19 mouse cellular contexts compared by ENCODE assay signal in the genomic region with DNA sequence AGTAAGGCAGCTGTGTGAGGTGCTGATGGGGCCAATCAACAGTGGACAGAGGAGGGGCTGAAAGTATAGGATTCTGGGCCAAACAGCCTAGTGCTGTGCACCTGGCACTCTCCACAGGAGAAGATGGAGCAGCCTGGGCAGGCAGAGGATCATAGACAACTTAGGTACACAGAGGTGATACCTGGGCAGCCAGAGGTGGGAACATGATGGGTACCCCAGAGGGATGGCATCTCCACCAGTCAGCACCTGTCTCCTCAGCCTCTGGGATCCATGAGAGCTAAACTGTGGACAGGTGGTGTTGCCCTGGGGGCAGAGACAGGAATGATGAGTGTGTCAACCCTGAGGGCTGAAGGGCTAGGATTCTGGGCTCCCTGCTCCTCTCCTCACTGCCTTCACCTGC. TPM values are rescaled to one million over a fixed set of nuclear protein-coding genes. Genes with fewer than 3 reads are reported as not detected.
DNase-seq lines count a peak whose midpoint lies in the region; ATAC-seq and TF ChIP-seq lines count a peak whose summit lies in the region.
"Had no signal": no experiment of that assay in that cellular context is flagged by ENCODE, and none has a peak within 500 bp of the region (broad histone marks: within the 10 kb centered on the region; RNA-seq: fewer than 3 reads in every experiment).

No protein-coding gene starts in this region.

- peak; percentile 33 for DNase-seq in midbrain, embryonic 11.5 days (ENCODE audit: low spot score, missing footprints)
- DNase-seq in midbrain, embryonic 10.5 days (ENCODE audit: low spot score), result no peak
- DNase-seq in spleen, adult 2 months (ENCODE audit: low read depth in 1 of 2, low spot score in 2 of 2), result no peak
- DNase-seq in spleen, postnatal 14 days (ENCODE audit: low spot score in 2 of 2), result no peak
- peak; percentile 11 for DNase-seq in thymus, postnatal 4 days
- DNase-seq in thymus, postnatal 0 days (ENCODE audit: low spot score), result no peak
- no peak for DNase-seq in ovary, postnatal 14 days (ENCODE audit: low spot score)
- DNase-seq: adrenal gland, adult 2 months; adrenal gland, postnatal 10 days; adrenal gland, postnatal 25 days; cerebellum, adult 11-12 months; cerebellum, adult 2 months; cerebellum, adult 9-10 months; cerebellum, postnatal 25 days had no signal

- no peak for ATAC-seq in midbrain, embryonic 11.5 days (ENCODE audit: low FRiP score)
- ATAC-seq: forebrain, embryonic 13.5 days; forebrain, embryonic 15.5 days had no signal

- no peak for TF ChIP-seq POLR2A in spleen, adult 2 months (IDR thresholded peaks at IDR 0.05; ENCODE audit: low read depth, low read length)
- no peak for TF ChIP-seq POLR2A in small intestine, adult 2 months (IDR thresholded peaks at IDR 0.05; ENCODE audit: low read depth, low read length)

- no peaks in the 10 kb centered on the region for H3K36me3 ChIP-seq in midbrain, embryonic 11.5 days (ENCODE audit: control insufficient read depth, insufficient read depth, low read length)
- H3K36me3 ChIP-seq in midbrain, embryonic 10.5 days, result no peaks in the 10 kb centered on the region
- H3K36me3 ChIP-seq in spleen, adult 2 months (ENCODE audit: control insufficient read depth, insufficient read depth, low read length), result 0 out of 2 replicates have a peak, but pooled peaks cover 1% of the 10 kb centered on the region
- no peaks in the 10 kb centered on the region for H3K36me3 ChIP-seq in small intestine, adult 2 months (ENCODE audit: control insufficient read depth, insufficient read depth, low read length)
- H3K36me3 ChIP-seq: embryonic facial prominence, embryonic 10.5 days; embryonic facial prominence, embryonic 12.5 days; forebrain, embryonic 15.5 days had no signal

- H3K27me3 ChIP-seq in midbrain, embryonic 11.5 days (ENCODE audit: control insufficient read depth, insufficient read depth, low read length), result peaks cover 4% of the 10 kb centered on the region
- H3K27me3 ChIP-seq in midbrain, embryonic 10.5 days (ENCODE audit: low read depth, poor library complexity, severe bottlenecking), result peaks cover 30% of the 10 kb centered on the region
- H3K27me3 ChIP-seq in spleen, adult 2 months (ENCODE audit: control insufficient read depth, insufficient read depth, low read length), result no peaks in the 10 kb centered on the region
- no peaks in the 10 kb centered on the region for H3K27me3 ChIP-seq in small intestine, adult 2 months (ENCODE audit: control insufficient read depth, insufficient read depth, low read length)
- H3K27me3 ChIP-seq: forebrain, embryonic 15.5 days had no signal

- no peak for TF ChIP-seq CTCF in spleen, adult 2 months (IDR thresholded peaks at IDR 0.05; ENCODE audit: extremely low read depth, insufficient read depth, insufficient read length, insufficient replicate concordance)
- TF ChIP-seq CTCF in small intestine, adult 2 months (IDR thresholded peaks at IDR 0.05; ENCODE audit: extremely low read depth, insufficient read length, insufficient replicate concordance, low read depth, low read length), result no peak

- H3K9me3 ChIP-seq in midbrain, embryonic 11.5 days (ENCODE audit: control insufficient read depth, low read length), result no peaks in the 10 kb centered on the region
- no peaks in the 10 kb centered on the region for H3K9me3 ChIP-seq in midbrain, embryonic 10.5 days (replicated peaks)
- H3K9me3 ChIP-seq: embryonic facial prominence, embryonic 10.5 days; embryonic facial prominence, embryonic 12.5 days; forebrain, embryonic 13.5 days; forebrain, embryonic 15.5 days had no signal

- H3K9ac ChIP-seq in midbrain, embryonic 11.5 days (ENCODE audit: low read length), result no peak overlapping the region
- H3K9ac ChIP-seq: embryonic facial prominence, embryonic 12.5 days; forebrain, embryonic 13.5 days; forebrain, embryonic 15.5 days had no signal

- no peaks in the 10 kb centered on the region for H3K4me1 ChIP-seq in midbrain, embryonic 11.5 days (ENCODE audit: control insufficient read depth, insufficient read depth, low read length)
- peaks cover 12% of the 10 kb centered on the region for H3K4me1 ChIP-seq in midbrain, embryonic 10.5 days
- H3K4me1 ChIP-seq in spleen, adult 2 months (ENCODE audit: control insufficient read depth, insufficient read depth, insufficient read length), result peaks cover 52% of the 10 kb centered on the region
- H3K4me1 ChIP-seq in small intestine, adult 2 months (ENCODE audit: control insufficient read depth, insufficient read depth, insufficient read length, low read length), result peaks cover 30% of the 10 kb centered on the region
- H3K4me1 ChIP-seq: embryonic facial prominence, embryonic 12.5 days; forebrain, embryonic 15.5 days had no signal

- H3K27ac ChIP-seq in midbrain, embryonic 11.5 days (ENCODE audit: low read depth, low read length), result no peak overlapping the region
- no peak overlapping the region for H3K27ac ChIP-seq in midbrain, embryonic 10.5 days (replicated peaks)
- H3K27ac ChIP-seq in spleen, adult 2 months (ENCODE audit: insufficient read depth, low read length), result peak overlapping the region; percentile 70
- 0 out of 2 replicates have a peak overlapping the region, but pooled peaks have one; percentile 16 for H3K27ac ChIP-seq in small intestine, adult 2 months (ENCODE audit: insufficient read depth, low read depth, low read length)
- H3K27ac ChIP-seq: embryonic facial prominence, embryonic 10.5 days; embryonic facial prominence, embryonic 12.5 days; forebrain, embryonic 13.5 days; forebrain, embryonic 15.5 days had no signal

- H3K4me3 ChIP-seq in midbrain, embryonic 11.5 days (ENCODE audit: low read depth, low read length), result no peak overlapping the region
- H3K4me3 ChIP-seq in midbrain, embryonic 10.5 days, result no peak overlapping the region
- no peak overlapping the region for H3K4me3 ChIP-seq in spleen, adult 2 months (ENCODE audit: extremely low read depth, insufficient read depth, insufficient read length)
- H3K4me3 ChIP-seq in small intestine, adult 2 months (ENCODE audit: low read depth, low read length), result no peak overlapping the region
- H3K4me3 ChIP-seq: embryonic facial prominence, embryonic 10.5 days; embryonic facial prominence, embryonic 12.5 days; forebrain, embryonic 13.5 days; forebrain, embryonic 15.5 days had no signal

- no peak overlapping the region for H3K4me2 ChIP-seq in midbrain, embryonic 11.5 days
- H3K4me2 ChIP-seq: embryonic facial prominence, embryonic 12.5 days; forebrain, embryonic 13.5 days; forebrain, embryonic 15.5 days had no signal

RNA-seq across cellular contexts. Expression of a gene that starts 1.1 kb away (rescaled TPM):
- 7.0 and 12.4 TPM in 2 replicates for polyA plus RNA-seq in midbrain, embryonic 11.5 days (2014; fragmentation: Nextera tagmentation; extraction: Ambion mirVana)
- polyA plus RNA-seq in midbrain, embryonic 10.5 days (2016; fragmentation: Nextera tagmentation; extraction: Ambion mirVana), result 6.4 and 10.3 TPM in 2 replicates
- 50.7 and 51.3 TPM in 2 replicates for polyA plus RNA-seq in spleen, adult 2 months (2012; rRNA removed)
- 10.5 and 16.2 TPM in 2 replicates for polyA plus RNA-seq in thymus, postnatal 0 days (2015; fragmentation: Nextera tagmentation; extraction: Ambion mirVana)
- 5.0 and 12.4 TPM in 2 replicates for polyA plus RNA-seq in small intestine, adult 2 months (2012; rRNA removed)

RNA-seq across cellular contexts. Expression of a gene that starts 10.7 kb away (rescaled TPM):
- polyA plus RNA-seq in midbrain, embryonic 11.5 days (2014; fragmentation: Nextera tagmentation; extraction: Ambion mirVana), result 4.4 and 5.5 TPM in 2 replicates
- polyA plus RNA-seq in midbrain, embryonic 10.5 days (2016; fragmentation: Nextera tagmentation; extraction: Ambion mirVana), result 5.3 and 8.0 TPM in 2 replicates
- polyA plus RNA-seq in spleen, adult 2 months (2012; rRNA removed), result 23.3 and 27.4 TPM in 2 replicates
- polyA plus RNA-seq in thymus, postnatal 0 days (2015; fragmentation: Nextera tagmentation; extraction: Ambion mirVana), result 11.8 and 17.9 TPM in 2 replicates
- 7.2 and 13.8 TPM in 2 replicates for polyA plus RNA-seq in small intestine, adult 2 months (2012; rRNA removed)

RNA-seq across cellular contexts. Expression of a gene that starts 49.0 kb away (rescaled TPM):
- polyA plus RNA-seq in midbrain, embryonic 11.5 days (2014; fragmentation: Nextera tagmentation; extraction: Ambion mirVana), result 150 and 160 TPM in 2 replicates
- polyA plus RNA-seq in midbrain, embryonic 10.5 days (2016; fragmentation: Nextera tagmentation; extraction: Ambion mirVana), result 166 and 195 TPM in 2 replicates
- polyA plus RNA-seq in spleen, adult 2 months (2012; rRNA removed), result 152 and 170 TPM in 2 replicates
- 117 TPM in 2 replicates for polyA plus RNA-seq in thymus, postnatal 0 days (2015; fragmentation: Nextera tagmentation; extraction: Ambion mirVana)
- 42.7 and 160 TPM in 2 replicates for polyA plus RNA-seq in small intestine, adult 2 months (2012; rRNA removed)

Comparison
In these comparisons a context has a peak if more than half of its experiments do, and no peak if none do; other contexts are left out.
1. DNase-seq: peak in midbrain, embryonic 11.5 days (single experiment) and thymus, postnatal 4 days (single experiment); none in midbrain, embryonic 10.5 days (single experiment), spleen, adult 2 months (0 of 2), spleen, postnatal 14 days (0 of 2), thymus, postnatal 0 days (single experiment) and ovary, postnatal 14 days (single experiment).
2. H3K27ac ChIP-seq: peak in spleen, adult 2 months (single experiment) and small intestine, adult 2 months (single experiment); none in midbrain, embryonic 11.5 days (single experiment) and midbrain, embryonic 10.5 days (single experiment).